Mouse (Mus musculus) heart, embryonic 14.5 days (tissue): ENCODE measurements at regions not wholly inside any gene's neighbourhood (a gene's known extent, or its start where the extent isn't known, plus 50 kb on each side); places are given as distances from the start of the nearest gene placed in this dataset. TPM values are rescaled to one million over a fixed set of nuclear protein-coding genes. Genes with fewer than 3 reads are reported as not detected.

Experiments
- ATAC-seq: fragments of 200-750 bp; cut with Nextera tagmentation; 2 replicates; pipeline ENCODE4 v1.8.0; 2017; ENCODE audit warnings: low read depth, moderate TSS enrichment; ENCODE audit not compliant: insufficient number of reproducible peaks, insufficient read depth, low FRiP score
- H3K27ac ChIP-seq, 2 experiments: fragments of 200-500 bp in 1 of 2; fragments of 300-500 bp in 1 of 2; sonication (generic) in 1 of 2; replicated peaks in 1 of 2; 2 replicates each; pipeline ENCODE4 v1.5.1; 2012 to 2014; ENCODE audit warnings: low read depth in 2 of 2, low read length in 2 of 2, control low read depth in 1 of 2, mild to moderate bottlenecking in 1 of 2, mixed read lengths in 1 of 2; ENCODE audit not compliant: control insufficient read depth in 1 of 2, insufficient read depth in 1 of 2
- H3K27me3 ChIP-seq: fragments of 300-500 bp; sonication (generic); 2 replicates; pipeline ENCODE4 v1.6.1; 2014; ENCODE audit warnings: mild to moderate bottlenecking, low read length, control low read depth; ENCODE audit not compliant: control insufficient read depth, insufficient read depth
- H3K36me3 ChIP-seq: fragments of 300-500 bp; sonication (generic); 2 replicates; pipeline ENCODE4 v1.6.1; 2014; ENCODE audit warnings: mild to moderate bottlenecking, control low read depth, low read length, mixed read lengths; ENCODE audit not compliant: control insufficient read depth, insufficient read depth
- H3K4me1 ChIP-seq, 2 experiments: fragments of 200-500 bp in 1 of 2; fragments of 300-500 bp in 1 of 2; sonication (generic) in 1 of 2; 2 replicates each; pipeline ENCODE4 v1.6.1; 2012 to 2014; ENCODE audit warnings: low read length in 2 of 2, control low read depth in 1 of 2, mixed read lengths in 1 of 2; ENCODE audit not compliant: control insufficient read depth in 2 of 2, insufficient read depth in 2 of 2
- H3K4me2 ChIP-seq: fragments of 300-500 bp; sonication (generic); 2 replicates; pipeline ENCODE4 v1.6.1; 2014; ENCODE audit warnings: mild to moderate bottlenecking, low read length
- H3K4me3 ChIP-seq, 2 experiments: fragments of 200-500 bp in 1 of 2; fragments of 300-500 bp in 1 of 2; sonication (generic) in 1 of 2; 2 replicates each; pipeline ENCODE4 v1.5.1; 2012 to 2014; ENCODE audit warnings: low read length in 2 of 2, mild to moderate bottlenecking in 2 of 2, control low read depth in 1 of 2, low read depth in 1 of 2, moderate library complexity in 1 of 2; ENCODE audit not compliant: control insufficient read depth in 1 of 2, insufficient read depth in 1 of 2
- H3K9ac ChIP-seq: fragments of 300-500 bp; sonication (generic); 2 replicates; pipeline ENCODE4 v1.6.1; 2014; ENCODE audit warnings: mild to moderate bottlenecking, low read length
- H3K9me3 ChIP-seq: fragments of 300-500 bp; sonication (generic); 2 replicates; pipeline ENCODE4 v1.6.1; 2016; ENCODE audit warnings: low read length, control low read depth; ENCODE audit not compliant: control insufficient read depth
- WGBS: fragments of 180-500 bp; shearing (Covaris S2); extraction: QIAGEN DNeasy Blood & Tissue Kit; methylation state at CpG from one replicate; pipeline ENCODE4 v1.1.7; 2014; 5-methylcytosine and 5-hydroxymethylcytosine counted together
- microRNA-seq: library from miRNA; unstranded; fragments of <30 nt; microRNA quantifications from one replicate; pipeline ENCODE4, GENCODE M21; 2016

GRCm38 (mm10) chr16:19891441-19891840, 91.4 kb downstream of the Klhl6 start:
- no peak for ATAC-seq
- H3K4me2 ChIP-seq: no peak overlapping the region
- WGBS: 70% methylated on average over 3 of the region's 3 CpGs
- no peak overlapping the region for H3K4me3 ChIP-seq
- H3K4me1 ChIP-seq: no peaks in the 10 kb centered on the region
- H3K9me3 ChIP-seq: no peaks in the 10 kb centered on the region
- no peaks in the 10 kb centered on the region for H3K27me3 ChIP-seq
- H3K27ac ChIP-seq: no peak overlapping the region
- H3K9ac ChIP-seq: no peak overlapping the region
- no peaks in the 10 kb centered on the region for H3K36me3 ChIP-seq

DNA sequence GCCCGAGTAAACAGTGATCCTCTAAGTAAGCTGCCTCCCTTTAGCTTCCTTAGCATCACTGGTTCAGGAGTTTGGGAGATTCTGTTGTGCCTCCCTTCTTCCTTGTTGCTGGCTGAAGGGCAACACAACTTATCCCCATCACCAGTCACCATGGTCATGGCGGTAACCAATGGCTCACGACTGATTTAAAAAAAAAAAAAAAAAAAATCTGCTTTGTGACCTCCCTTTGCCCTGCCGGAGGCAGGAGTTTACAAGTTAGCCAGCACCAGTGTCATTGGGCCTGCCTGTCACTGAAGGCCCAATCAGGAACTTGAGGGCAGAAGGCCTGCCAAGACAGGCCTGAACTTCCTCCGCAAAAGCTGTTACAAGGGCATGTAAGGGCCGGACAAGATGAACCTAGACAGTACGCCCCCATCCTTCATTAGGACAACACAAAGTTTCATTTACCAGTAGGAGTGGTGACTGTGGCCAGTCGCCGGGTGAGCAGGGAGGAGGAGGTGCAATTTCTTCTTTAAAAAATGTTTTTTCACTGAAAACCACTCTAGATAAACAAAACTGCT, 88.3 kb downstream of the Klhl6 start:
- H3K4me1 ChIP-seq: no peaks in the 10 kb centered on the region
- H3K36me3 ChIP-seq: no peaks in the 10 kb centered on the region
- ATAC-seq: no peak
- H3K4me3 ChIP-seq: no peak overlapping the region
- no peak overlapping the region for H3K4me2 ChIP-seq
- H3K9ac ChIP-seq: no peak overlapping the region
- 85% methylated on average over 9 of the region's 9 CpGs for WGBS
- H3K27ac ChIP-seq: no peak overlapping the region
- H3K9me3 ChIP-seq: no peaks in the 10 kb centered on the region
- H3K27me3 ChIP-seq: no peaks in the 10 kb centered on the region

Small RNAs in the stretch of these regions (microRNA-seq; reads per million reads assigned to microRNA genes)
- not detected for gene Gm27883
